Mouse (Mus musculus) E14TG2a.4 (cell line): ENCODE results near the gene Ces4a.
"Not testable (repeated sequence)": the region's sequence is repeated elsewhere in the genome, so short reads cannot be mapped to it uniquely, and the experiment has no call there.

Experiments
- H3K27me3 ChIP-seq: 2 replicates; pipeline ENCODE4 v1.6.1; 2014; ENCODE audit warnings: low read length, control low read depth; ENCODE audit not compliant: insufficient read depth
- H3K36me3 ChIP-seq: 2 replicates; pipeline ENCODE4 v1.6.1; 2014; ENCODE audit warnings: low read length, control low read depth; ENCODE audit not compliant: insufficient read depth
- H3K4me1 ChIP-seq: replicated peaks from 2 replicates; pipeline ENCODE4 v1.6.1; 2014; ENCODE audit warnings: low read depth, low read length, control low read depth
- H3K4me3 ChIP-seq: replicated peaks from 2 replicates; pipeline ENCODE4 v1.5.1; 2014; ENCODE audit warnings: mild to moderate bottlenecking, low read length
- H3K9me3 ChIP-seq: 2 replicates; pipeline ENCODE4 v1.6.1; 2014; ENCODE audit warnings: low read length, control low read depth
- CTCF ChIP-seq: conservative IDR thresholded peaks from 2 replicates; pipeline ENCODE4 v1.5.1; 2014; ENCODE audit warnings: low read length
- NANOG ChIP-seq: IDR thresholded peaks from 2 replicates; pipeline ENCODE4 v1.6.1; 2014; ENCODE audit warnings: borderline replicate concordance, low read length, mixed read lengths
- POU5F1 ChIP-seq: IDR thresholded peaks from 2 replicates; pipeline ENCODE4 v1.6.1; 2014; ENCODE audit warnings: low read length, borderline replicate concordance

The Ces4a gene

GRCm38 (mm10) chr8:105164272-105164902, 32.8 kb downstream of the Ces4a start:
- H3K9me3 ChIP-seq = no peaks in the 10 kb centered on the region
- no peaks in the 10 kb centered on the region for H3K36me3 ChIP-seq
- no peak overlapping the region for H3K4me3 ChIP-seq
- peaks cover 22% of the 10 kb centered on the region for H3K4me1 ChIP-seq
- TF ChIP-seq CTCF = no peak
- TF ChIP-seq POU5F1 = no peak
- H3K27me3 ChIP-seq = peaks cover 21% of the 10 kb centered on the region; the same call in 1 of the 2 replicates

DNA sequence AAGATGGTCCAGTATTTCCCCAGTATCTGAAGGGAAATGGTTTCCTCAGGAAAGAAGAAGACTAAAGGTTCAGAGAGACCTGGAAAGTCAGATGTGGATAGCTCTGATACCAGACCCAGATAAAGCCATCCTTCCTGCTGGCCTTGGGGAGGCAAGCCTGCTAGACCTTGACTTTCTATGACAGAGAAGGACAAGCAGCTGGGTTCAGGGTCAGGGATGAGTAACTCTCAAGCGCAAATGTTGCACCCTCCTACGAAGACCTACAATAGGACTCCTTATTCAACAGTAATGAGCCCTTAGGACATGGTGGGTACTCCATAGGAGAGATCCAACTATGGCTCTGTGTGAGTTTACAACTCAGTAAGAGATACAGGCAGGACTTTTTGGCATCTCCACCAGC, 33.6 kb downstream of the Ces4a start:
- no peaks in the 10 kb centered on the region for H3K36me3 ChIP-seq
- H3K9me3 ChIP-seq = no peaks in the 10 kb centered on the region
- peaks cover 30% of the 10 kb centered on the region for H3K4me1 ChIP-seq
- no peak for TF ChIP-seq CTCF
- no peak for TF ChIP-seq NANOG
- no peak for TF ChIP-seq POU5F1
- no peak overlapping the region for H3K4me3 ChIP-seq
- peaks cover 21% of the 10 kb centered on the region; the same call in 1 of the 2 replicates for H3K27me3 ChIP-seq

GRCm38 (mm10) chr8:105167116-105167515, 35.5 kb downstream of the Ces4a start:
- Histone ChIP-seq H3K9me3 (no peaks in the 10 kb centered on the region), H3K27me3 (peaks cover 21% of the 10 kb centered on the region; the same call in 1 of the 2 replicates), H3K4me1 (peaks cover 36% of the 10 kb centered on the region), H3K36me3 (no peaks in the 10 kb centered on the region), H3K4me3 (no peak overlapping the region)
- no peak for TF ChIP-seq NANOG
- TF ChIP-seq CTCF = no peak
- TF ChIP-seq POU5F1 = no peak

DNA sequence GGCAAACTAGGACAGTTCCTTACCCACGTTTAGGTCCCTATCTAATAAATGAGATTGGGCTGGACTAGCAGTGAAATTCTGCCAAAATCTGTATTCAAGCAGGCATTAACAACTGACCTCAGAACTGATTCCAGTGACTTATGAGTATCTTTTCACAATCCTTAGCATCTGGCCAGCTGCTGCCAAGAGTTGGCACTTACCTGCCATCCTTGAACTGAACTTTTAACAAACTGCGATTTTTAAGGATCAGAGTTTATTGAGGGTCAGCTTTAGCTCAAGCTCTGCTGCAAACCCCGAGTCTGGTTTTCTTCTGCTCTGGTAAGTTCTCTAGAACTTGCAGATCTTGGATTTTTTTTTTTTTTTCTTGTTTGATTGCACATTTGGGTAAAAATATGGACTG, 38.0 kb downstream of the Ces4a start:
- H3K27me3 ChIP-seq = peaks cover 21% of the 10 kb centered on the region; the same call in 1 of the 2 replicates
- peaks cover 29% of the 10 kb centered on the region for H3K4me1 ChIP-seq
- H3K4me3 ChIP-seq = peak overlapping the region; percentile 89; the same call in 1 of the 2 replicates
- no peaks in the 10 kb centered on the region for H3K9me3 ChIP-seq
- no peaks in the 10 kb centered on the region for H3K36me3 ChIP-seq
- TF ChIP-seq POU5F1 = no peak
- no peak for TF ChIP-seq NANOG
- no peak for TF ChIP-seq CTCF

DNA sequence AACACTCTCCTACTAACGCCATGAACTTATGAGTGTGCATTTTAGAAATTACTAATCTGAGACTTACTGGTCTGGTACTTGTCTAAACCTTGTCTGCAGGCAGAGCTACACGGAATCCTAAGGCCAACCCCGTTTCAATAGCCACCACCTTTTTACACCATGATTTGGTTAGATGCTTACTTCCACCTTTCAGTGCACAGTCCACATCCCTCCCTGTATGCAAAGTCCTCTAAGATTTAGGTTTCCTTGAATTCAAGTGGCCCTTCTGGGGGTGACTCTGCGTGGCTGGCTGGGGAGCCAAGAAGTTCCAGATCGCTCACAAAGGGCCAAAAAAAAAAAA, 38.4 kb downstream of the Ces4a start:
- TF ChIP-seq CTCF = no peak
- TF ChIP-seq NANOG = no peak
- no peak for TF ChIP-seq POU5F1
- no peaks in the 10 kb centered on the region for H3K9me3 ChIP-seq
- H3K27me3 ChIP-seq = peaks cover 16% of the 10 kb centered on the region; the same call in 1 of the 2 replicates
- no peaks in the 10 kb centered on the region for H3K36me3 ChIP-seq
- peak overlapping the region; percentile 89 for H3K4me3 ChIP-seq
- peaks cover 24% of the 10 kb centered on the region for H3K4me1 ChIP-seq

DNA sequence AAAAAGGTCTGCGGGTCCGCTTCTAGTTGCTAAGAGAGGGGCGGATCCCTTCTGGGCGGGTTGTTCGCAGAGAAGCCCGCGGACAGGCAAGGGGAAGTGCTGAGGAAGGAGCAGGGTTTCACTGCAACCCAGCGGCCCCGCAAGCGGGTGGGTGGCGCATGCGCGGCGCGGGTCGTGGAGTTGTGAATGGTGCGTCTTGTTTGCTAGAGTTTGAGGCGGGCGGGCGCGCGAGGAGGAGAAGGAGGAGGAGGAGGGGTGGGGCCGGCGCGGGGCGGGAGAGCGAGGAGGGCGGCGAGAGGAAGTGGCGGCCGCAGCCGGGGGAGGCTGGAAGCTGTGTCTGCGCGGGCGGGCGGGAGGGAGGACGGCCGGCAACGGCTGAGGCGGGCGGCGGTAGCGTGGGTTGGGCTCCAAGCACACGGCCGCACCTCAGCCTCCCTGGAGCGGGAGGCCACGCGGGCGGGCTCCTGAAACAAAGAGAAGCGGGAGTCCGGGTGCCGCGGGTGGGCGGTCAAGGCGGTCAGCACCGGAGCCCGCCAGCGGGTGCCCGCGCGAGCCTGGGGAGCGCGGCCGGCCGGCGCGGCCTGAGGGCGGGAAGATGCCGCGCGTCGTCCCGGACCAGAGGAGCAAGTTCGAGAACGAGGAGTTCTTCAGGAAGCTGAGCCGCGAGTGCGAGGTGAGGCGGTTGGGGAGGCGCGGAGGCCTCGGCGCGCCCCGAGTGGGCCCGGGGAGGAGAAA, 38.9 kb downstream of the Ces4a start, which contains the start of gene Cbfb:
Cbfb (plus strand) TSS at position 294 of the 735 bp plus-strand sequence.
- peaks cover 20% of the 10 kb centered on the region for H3K4me1 ChIP-seq
- H3K9me3 ChIP-seq = no peaks in the 10 kb centered on the region
- H3K36me3 ChIP-seq = no peaks in the 10 kb centered on the region
- peaks cover 14% of the 10 kb centered on the region; the same call in 1 of the 2 replicates for H3K27me3 ChIP-seq
- TF ChIP-seq CTCF = no peak
- no peak for TF ChIP-seq POU5F1
- TF ChIP-seq NANOG = no peak
- peak within 1 kb of the TSS; percentile 89 for H3K4me3 ChIP-seq

DNA sequence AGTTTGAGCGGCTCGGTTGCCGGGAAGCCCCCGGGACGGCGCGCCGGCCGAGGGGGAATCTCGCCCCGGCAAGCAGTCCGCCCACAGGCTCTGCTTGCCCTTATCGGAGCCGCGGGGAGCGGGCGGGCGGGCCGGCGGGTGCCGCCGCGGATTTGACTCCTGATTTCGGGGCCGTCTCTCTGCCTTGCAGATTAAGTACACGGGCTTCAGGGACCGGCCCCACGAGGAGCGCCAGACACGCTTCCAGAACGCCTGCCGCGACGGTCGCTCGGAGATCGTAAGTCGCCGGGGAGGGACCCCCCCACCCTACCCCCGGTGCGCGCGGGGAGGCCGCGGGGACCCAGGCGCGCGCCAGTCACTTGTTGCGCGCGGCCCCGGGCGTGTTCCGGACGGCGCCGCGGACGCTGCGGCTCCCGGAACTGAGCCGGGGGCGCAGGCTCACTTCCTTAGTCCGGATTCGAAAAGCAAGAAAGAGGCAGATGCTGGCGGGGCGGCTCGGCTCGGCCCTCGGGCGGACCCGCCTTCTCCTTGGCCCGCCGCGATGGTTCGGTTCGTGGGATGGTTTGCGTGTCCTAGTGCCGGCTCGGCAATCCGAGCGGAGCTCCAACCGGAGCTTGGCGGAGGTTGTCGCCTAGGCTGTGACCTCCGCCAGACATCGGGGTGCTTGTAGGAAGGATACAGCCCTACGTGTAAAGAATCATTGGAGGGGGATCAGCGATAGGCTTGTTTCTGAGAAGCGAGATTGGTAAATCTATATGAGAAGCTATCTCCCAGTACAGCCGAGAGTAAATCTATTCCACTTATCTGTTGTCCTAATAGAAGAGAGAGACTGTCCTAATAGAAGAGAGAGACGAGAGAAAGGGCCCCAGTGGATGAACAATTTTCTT, 39.8 kb downstream of the Ces4a start:
- Histone ChIP-seq H3K27me3 (peaks cover 14% of the 10 kb centered on the region; the same call in 1 of the 2 replicates), H3K4me3 (peak overlapping the region; percentile 89), H3K36me3 (peaks cover 6% of the 10 kb centered on the region), H3K9me3 (no peaks in the 10 kb centered on the region), H3K4me1 (peaks cover 20% of the 10 kb centered on the region)
- TF ChIP-seq CTCF = no peak
- no peak for TF ChIP-seq NANOG
- no peak for TF ChIP-seq POU5F1

GRCm38 (mm10) chr8:105172003-105172362, 40.4 kb downstream of the Ces4a start:
- H3K4me1 ChIP-seq = peaks cover 20% of the 10 kb centered on the region
- H3K27me3 ChIP-seq = peaks cover 14% of the 10 kb centered on the region; the same call in 1 of the 2 replicates
- H3K9me3 ChIP-seq = no peaks in the 10 kb centered on the region
- no peak for TF ChIP-seq NANOG
- TF ChIP-seq POU5F1 = no peak
- no peak for TF ChIP-seq CTCF
- H3K36me3 ChIP-seq = peaks cover 7% of the 10 kb centered on the region
- peak overlapping the region; percentile 89 for H3K4me3 ChIP-seq

GRCm38 (mm10) chr8:105175287-105175686, 43.7 kb downstream of the Ces4a start:
- not testable (repeated sequence) for H3K9me3 ChIP-seq, H3K27me3 ChIP-seq, H3K4me3 ChIP-seq, H3K4me1 ChIP-seq
- H3K36me3 ChIP-seq = peaks cover 25% of the 10 kb centered on the region
